Mouse (Mus musculus): Measurements from ENCODE around the gene Kcnh3. TPM values are rescaled to one million over a fixed set of nuclear protein-coding genes. Genes with fewer than 3 reads are reported as not detected.

Kcnh3 gene
- total and polyA plus RNA-seq, 2 experiments: 0.09 TPM; not detected in 1

GRCm38 (mm10) chr15:99198761-99199160 is 25.9 kb upstream of the Kcnh3 start:
- no peaks in the 10 kb centered on the region for H3K36me3 ChIP-seq (ENCODE audit: control insufficient read depth, insufficient read depth, low read length)
- H3K4me3 ChIP-seq (ENCODE audit: insufficient read depth, low read depth, low read length): no peak overlapping the region
- 0 out of 2 replicates have a peak, but pooled peaks have one; percentile 4 for TF ChIP-seq CTCF (IDR thresholded peaks at IDR 0.05; ENCODE audit: low read depth, low read length)
- no peak for TF ChIP-seq POLR2A (IDR thresholded peaks at IDR 0.05; ENCODE audit: extremely low read depth, insufficient read depth, low read length)
- H3K79me2 ChIP-seq (ENCODE audit: control insufficient read depth, insufficient read depth, low read length): no peaks in the 10 kb centered on the region
- no peak overlapping the region for H3K9ac ChIP-seq (ENCODE audit: low read depth, low read length)
- H3K4me1 ChIP-seq (ENCODE audit: control insufficient read depth, insufficient read depth, low read length): no peaks in the 10 kb centered on the region
- H3K27ac ChIP-seq (replicated peaks; ENCODE audit: insufficient read depth, low read depth, low read length): no peak overlapping the region
- peak; percentile 7 for DNase-seq (ENCODE audit: extremely low read depth, low read depth, low spot score)
- no peaks in the 10 kb centered on the region for H3K27me3 ChIP-seq (ENCODE audit: control insufficient read depth, insufficient read depth, low read length)

- Histone ChIP-seq H3K4me3 (ENCODE audit: insufficient read depth, low read depth, low read length) (no peak overlapping the region), H3K9ac (ENCODE audit: low read depth, low read length) (no peak overlapping the region), H3K27me3 (ENCODE audit: control insufficient read depth, insufficient read depth, low read length) (no peaks in the 10 kb centered on the region), H3K27ac (replicated peaks; ENCODE audit: insufficient read depth, low read depth, low read length) (no peak overlapping the region), H3K79me2 (ENCODE audit: control insufficient read depth, insufficient read depth, low read length) (no peaks in the 10 kb centered on the region), H3K36me3 (ENCODE audit: control insufficient read depth, insufficient read depth, low read length) (peaks cover 11% of the 10 kb centered on the region), H3K4me1 (ENCODE audit: control insufficient read depth, insufficient read depth, low read length) (no peaks in the 10 kb centered on the region)
- WGBS: 94% methylated on average over 8 of the region's 8 CpGs
- no peak for DNase-seq (ENCODE audit: extremely low read depth, low read depth, low spot score)
- no peak for TF ChIP-seq POLR2A (IDR thresholded peaks at IDR 0.05; ENCODE audit: extremely low read depth, insufficient read depth, low read length)
- no peak for TF ChIP-seq CTCF (IDR thresholded peaks at IDR 0.05; ENCODE audit: low read depth, low read length)
These were observed 18.7 kb upstream of the Kcnh3 start for GRCm38 (mm10) chr15:99205959-99206358.

GRCm38 (mm10) chr15:99213183-99213582 is 11.5 kb upstream of the Kcnh3 start:
- Histone ChIP-seq H3K27me3 (ENCODE audit: control insufficient read depth, insufficient read depth, low read length) (no peaks in the 10 kb centered on the region), H3K4me3 (ENCODE audit: insufficient read depth, low read depth, low read length) (no peak overlapping the region), H3K36me3 (ENCODE audit: control insufficient read depth, insufficient read depth, low read length) (peaks cover 5% of the 10 kb centered on the region; the same call in 1 of the 2 replicates), H3K79me2 (ENCODE audit: control insufficient read depth, insufficient read depth, low read length) (no peaks in the 10 kb centered on the region), H3K4me1 (ENCODE audit: control insufficient read depth, insufficient read depth, low read length) (no peaks in the 10 kb centered on the region), H3K27ac (replicated peaks; ENCODE audit: insufficient read depth, low read depth, low read length) (no peak overlapping the region), H3K9ac (ENCODE audit: low read depth, low read length) (no peak overlapping the region)
- TF ChIP-seq CTCF (IDR thresholded peaks at IDR 0.05; ENCODE audit: low read depth, low read length) (no peak), POLR2A (IDR thresholded peaks at IDR 0.05; ENCODE audit: extremely low read depth, insufficient read depth, low read length) (no peak)
- DNase-seq (ENCODE audit: extremely low read depth, low read depth, low spot score): no peak
- 91% methylated on average over 10 of the region's 10 CpGs for WGBS

- no peaks in the 10 kb centered on the region for H3K79me2 ChIP-seq (ENCODE audit: control insufficient read depth, insufficient read depth, low read length)
- DNase-seq (ENCODE audit: extremely low read depth, low read depth, low spot score): peak; percentile 41
- peak; percentile 66 for TF ChIP-seq CTCF (IDR thresholded peaks at IDR 0.05; ENCODE audit: low read depth, low read length)
- no peak for TF ChIP-seq POLR2A (IDR thresholded peaks at IDR 0.05; ENCODE audit: extremely low read depth, insufficient read depth, low read length)
These were observed 9.7 kb upstream of the Kcnh3 start for GRCm38 (mm10) chr15:99214941-99215340.

GRCm38 (mm10) chr15:99215741-99216463 is 8.8 kb upstream of the Kcnh3 start:
- DNase-seq (ENCODE audit: extremely low read depth, low read depth, low spot score): no peak
- Histone ChIP-seq H3K27ac (replicated peaks; ENCODE audit: insufficient read depth, low read depth, low read length) (no peak overlapping the region), H3K36me3 (ENCODE audit: control insufficient read depth, insufficient read depth, low read length) (no peaks in the 10 kb centered on the region; the same call in 1 of the 2 replicates), H3K4me3 (ENCODE audit: insufficient read depth, low read depth, low read length) (no peak overlapping the region), H3K27me3 (ENCODE audit: control insufficient read depth, insufficient read depth, low read length) (no peaks in the 10 kb centered on the region), H3K4me1 (ENCODE audit: control insufficient read depth, insufficient read depth, low read length) (no peaks in the 10 kb centered on the region), H3K79me2 (ENCODE audit: control insufficient read depth, insufficient read depth, low read length) (no peaks in the 10 kb centered on the region), H3K9ac (ENCODE audit: low read depth, low read length) (no peak overlapping the region)
- TF ChIP-seq CTCF (IDR thresholded peaks at IDR 0.05; ENCODE audit: low read depth, low read length) (no peak), POLR2A (IDR thresholded peaks at IDR 0.05; ENCODE audit: extremely low read depth, insufficient read depth, low read length) (no peak)
- 81% methylated on average over 11 of the region's 11 CpGs for WGBS

More at GRCm38 (mm10) chr15:99214941-99215340, 9.7 kb upstream of the Kcnh3 start:
- H3K27me3 ChIP-seq (ENCODE audit: control insufficient read depth, insufficient read depth, low read length): no peaks in the 10 kb centered on the region
- H3K4me3 ChIP-seq (ENCODE audit: insufficient read depth, low read depth, low read length): no peak overlapping the region
- H3K9ac ChIP-seq (ENCODE audit: low read depth, low read length): no peak overlapping the region
- no peaks in the 10 kb centered on the region for H3K4me1 ChIP-seq (ENCODE audit: control insufficient read depth, insufficient read depth, low read length)
- no peak overlapping the region for H3K27ac ChIP-seq (replicated peaks; ENCODE audit: insufficient read depth, low read depth, low read length)
- 84% methylated on average over 2 of the region's 2 CpGs for WGBS
- H3K36me3 ChIP-seq (ENCODE audit: control insufficient read depth, insufficient read depth, low read length): peaks cover 2% of the 10 kb centered on the region; the same call in 1 of the 2 replicates

GRCm38 (mm10) chr15:99217630-99218029 is 7.0 kb upstream of the Kcnh3 start:
- Histone ChIP-seq H3K9ac (ENCODE audit: low read depth, low read length) (no peak overlapping the region), H3K36me3 (ENCODE audit: control insufficient read depth, insufficient read depth, low read length) (no peaks in the 10 kb centered on the region), H3K27me3 (ENCODE audit: control insufficient read depth, insufficient read depth, low read length) (peaks cover 2% of the 10 kb centered on the region; the same call in 1 of the 2 replicates), H3K4me1 (ENCODE audit: control insufficient read depth, insufficient read depth, low read length) (no peaks in the 10 kb centered on the region), H3K4me3 (ENCODE audit: insufficient read depth, low read depth, low read length) (no peak overlapping the region), H3K27ac (replicated peaks; ENCODE audit: insufficient read depth, low read depth, low read length) (no peak overlapping the region), H3K79me2 (ENCODE audit: control insufficient read depth, insufficient read depth, low read length) (no peaks in the 10 kb centered on the region)
- TF ChIP-seq POLR2A (IDR thresholded peaks at IDR 0.05; ENCODE audit: extremely low read depth, insufficient read depth, low read length) (no peak), CTCF (IDR thresholded peaks at IDR 0.05; ENCODE audit: low read depth, low read length) (no peak)
- no peak for DNase-seq (ENCODE audit: extremely low read depth, low read depth, low spot score)
- 91% methylated on average over 4 of the region's 4 CpGs for WGBS
